Mouse (Mus musculus) forebrain, embryonic 14.5 days (tissue): ENCODE results near the gene Nol11. TPM values are rescaled to one million over a fixed set of nuclear protein-coding genes. Genes with fewer than 3 reads are reported as not detected.
A peak's percentile ranks its signal among the peaks of the same experiment; 100 is the strongest.

Source experiments
- ATAC-seq: fragments of 200-750 bp; cut with Nextera tagmentation; 2 replicates; pipeline ENCODE4 v1.8.0; 2017; ENCODE audit warnings: mild to moderate bottlenecking, moderate library complexity
- DNase-seq: peaks from one replicate; pipeline ENCODE4 v3.0.0-alpha.2; 2015; ENCODE audit warnings: low spot score
- H3K27ac ChIP-seq: fragments of 300-500 bp; sonication (generic); 2 replicates; pipeline ENCODE4 v1.5.1; 2014; ENCODE audit warnings: low read depth, mild to moderate bottlenecking, control low read depth, low read length, moderate library complexity
- H3K27me3 ChIP-seq: fragments of 300-500 bp; sonication (generic); replicated peaks from 2 replicates; pipeline ENCODE4 v1.6.1; 2014; ENCODE audit warnings: low read length, control low read depth, mixed read lengths; ENCODE audit not compliant: control insufficient read depth, insufficient read depth
- H3K36me3 ChIP-seq: fragments of 300-500 bp; sonication (generic); 2 replicates; pipeline ENCODE4 v1.6.1; 2014; ENCODE audit warnings: low read length, control low read depth; ENCODE audit not compliant: control insufficient read depth, insufficient read depth
- H3K4me1 ChIP-seq: fragments of 300-500 bp; sonication (generic); 2 replicates; pipeline ENCODE4 v1.6.1; 2014; ENCODE audit warnings: antibody characterized with exemption, low read length, control low read depth; ENCODE audit not compliant: control insufficient read depth, insufficient read depth
- H3K4me2 ChIP-seq: fragments of 300-500 bp; sonication (generic); 2 replicates; pipeline ENCODE4 v1.6.1; 2014; ENCODE audit warnings: mild to moderate bottlenecking, control low read depth, low read length
- H3K4me3 ChIP-seq: fragments of 300-500 bp; sonication (generic); 2 replicates; pipeline ENCODE4 v1.5.1; 2014; ENCODE audit warnings: low read depth, low read length, control low read depth
- H3K9ac ChIP-seq: fragments of 300-500 bp; sonication (generic); 2 replicates; pipeline ENCODE4 v1.6.1; 2014; ENCODE audit warnings: mild to moderate bottlenecking, low read length, control low read depth, moderate library complexity
- H3K9me3 ChIP-seq: fragments of 300-500 bp; sonication (generic); replicated peaks from 2 replicates; pipeline ENCODE4 v1.6.1; 2016; ENCODE audit warnings: low read length, control low read depth, mixed read lengths; ENCODE audit not compliant: control insufficient read depth
- WGBS: fragments of 180-500 bp; shearing (Covaris S2); extraction: QIAGEN DNeasy Blood & Tissue Kit; methylation state at CpG from one replicate; pipeline ENCODE4 v1.1.7; 2014; 5-methylcytosine and 5-hydroxymethylcytosine counted together
- polyA plus RNA-seq: library from polyadenylated mRNA; unstranded; fragments of >200 nt; fragmentation: Nextera tagmentation; extraction: Ambion mirVana; gene quantifications from 2 replicates; pipeline ENCODE4 v1.2.1, GENCODE M21; 2014

Gene Nol11
- polyA plus RNA-seq, 1 experiment from 2014 or later, result 50.5 TPM

DNA sequence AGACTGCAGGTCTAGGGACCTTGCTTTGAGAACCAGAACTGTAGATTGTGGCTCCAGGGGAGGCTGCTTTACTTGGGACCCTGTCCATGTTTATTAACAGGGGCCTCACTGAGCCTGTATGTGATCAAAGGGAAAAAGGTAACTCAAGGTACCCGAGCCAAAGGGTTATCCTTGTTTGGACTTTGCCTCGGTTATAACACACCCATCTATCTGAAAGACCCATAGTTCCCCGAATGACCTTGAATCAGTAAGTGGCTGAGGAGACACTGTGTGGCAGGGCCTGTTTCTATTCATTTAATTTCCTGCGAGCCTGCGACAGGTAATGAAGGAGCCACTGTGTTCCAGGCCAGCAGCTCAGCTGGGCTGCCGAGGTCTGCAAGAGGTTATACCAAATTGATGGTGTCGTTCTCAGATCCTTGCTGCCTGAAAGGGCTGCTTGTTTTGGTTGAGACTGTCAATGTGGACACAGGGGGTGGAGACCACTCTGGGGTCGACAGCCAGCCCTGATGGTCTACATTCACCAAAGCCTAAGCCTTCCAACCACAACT is 34.6 kb upstream of the Nol11 start:
- peaks cover 11% of the 10 kb centered on the region; the same call in 1 of the 2 replicates for H3K36me3 ChIP-seq
- H3K27ac ChIP-seq, result no peak overlapping the region
- H3K4me3 ChIP-seq, result no peak overlapping the region
- no peak overlapping the region for H3K4me2 ChIP-seq
- H3K27me3 ChIP-seq, result no peaks in the 10 kb centered on the region
- 66% methylated on average over 8 of the region's 8 CpGs for WGBS
- no peaks in the 10 kb centered on the region for H3K4me1 ChIP-seq
- DNase-seq (no peak), ATAC-seq (no peak)
- no peaks in the 10 kb centered on the region for H3K9me3 ChIP-seq
- H3K9ac ChIP-seq, result no peak overlapping the region

DNA sequence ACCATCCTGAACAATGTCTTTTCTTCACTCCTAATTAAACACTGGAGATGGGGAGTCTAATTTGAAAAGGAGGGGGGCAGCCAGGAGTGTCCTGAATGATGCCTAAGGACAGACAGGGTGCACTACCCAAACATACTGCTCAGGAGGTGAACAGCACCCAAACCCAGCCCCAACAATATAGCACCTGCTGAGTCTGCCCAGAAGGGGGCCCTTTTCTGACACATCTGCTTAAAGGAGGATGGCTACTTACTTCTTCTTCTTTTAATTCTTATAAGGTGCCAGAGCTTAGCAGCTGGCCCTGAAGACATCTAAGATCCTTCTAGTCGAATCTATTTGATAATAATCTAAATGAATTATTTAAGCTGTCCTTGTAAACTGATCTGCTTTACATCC is 34.0 kb upstream of the Nol11 start:
- 87% methylated on average over 1 of the region's 1 CpGs for WGBS
- no peak overlapping the region for H3K27ac ChIP-seq

DNA sequence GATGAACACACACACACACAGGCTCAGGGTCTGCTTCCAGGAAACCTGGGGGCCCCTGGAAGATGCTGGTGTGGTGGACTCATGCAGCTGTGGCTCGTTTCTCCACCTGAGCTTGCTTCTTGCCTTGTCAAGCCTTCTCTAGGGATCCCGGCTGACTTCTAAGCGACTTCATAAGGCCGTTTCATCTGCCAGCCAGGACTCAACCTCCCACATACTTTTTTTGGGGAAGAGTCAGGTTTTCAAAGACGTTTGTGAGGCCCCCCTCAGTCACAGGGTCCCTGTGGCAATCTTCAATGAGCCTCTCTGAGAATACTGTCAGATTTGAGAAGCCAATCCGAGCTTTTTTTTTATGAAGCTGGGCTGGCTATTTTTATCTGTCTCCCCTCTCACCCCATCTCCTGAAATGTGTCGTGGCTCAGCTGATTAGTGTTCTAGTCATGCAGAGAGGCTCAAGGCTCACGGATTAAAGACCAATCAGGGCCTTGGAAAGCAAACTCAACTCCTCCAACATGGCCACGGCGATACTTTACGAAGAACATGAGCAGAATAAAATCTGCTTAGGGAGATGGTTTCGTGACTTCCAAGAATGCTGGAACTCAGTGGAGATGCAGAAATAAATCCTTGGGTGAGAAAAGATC is 33.5 kb upstream of the Nol11 start:
- DNase-seq (peak; percentile 11), ATAC-seq (no peak)
- H3K4me1 ChIP-seq, result no peaks in the 10 kb centered on the region
- H3K27me3 ChIP-seq, result no peaks in the 10 kb centered on the region
- 63% methylated on average over 12 of the region's 12 CpGs for WGBS
- H3K4me3 ChIP-seq, result no peak overlapping the region
- H3K27ac ChIP-seq, result no peak overlapping the region
- H3K4me2 ChIP-seq, result no peak overlapping the region
- H3K36me3 ChIP-seq, result peaks cover 11% of the 10 kb centered on the region; the same call in 1 of the 2 replicates
- no peaks in the 10 kb centered on the region for H3K9me3 ChIP-seq
- no peak overlapping the region for H3K9ac ChIP-seq

More for the DNA sequence above, 34.0 kb upstream of the Nol11 start:
- Histone ChIP-seq H3K27me3 (no peaks in the 10 kb centered on the region), H3K4me3 (no peak overlapping the region), H3K4me2 (no peak overlapping the region), H3K9ac (no peak overlapping the region), H3K9me3 (no peaks in the 10 kb centered on the region), H3K36me3 (peaks cover 11% of the 10 kb centered on the region; the same call in 1 of the 2 replicates), H3K4me1 (no peaks in the 10 kb centered on the region)
- ATAC-seq (no peak), DNase-seq (no peak)

DNA sequence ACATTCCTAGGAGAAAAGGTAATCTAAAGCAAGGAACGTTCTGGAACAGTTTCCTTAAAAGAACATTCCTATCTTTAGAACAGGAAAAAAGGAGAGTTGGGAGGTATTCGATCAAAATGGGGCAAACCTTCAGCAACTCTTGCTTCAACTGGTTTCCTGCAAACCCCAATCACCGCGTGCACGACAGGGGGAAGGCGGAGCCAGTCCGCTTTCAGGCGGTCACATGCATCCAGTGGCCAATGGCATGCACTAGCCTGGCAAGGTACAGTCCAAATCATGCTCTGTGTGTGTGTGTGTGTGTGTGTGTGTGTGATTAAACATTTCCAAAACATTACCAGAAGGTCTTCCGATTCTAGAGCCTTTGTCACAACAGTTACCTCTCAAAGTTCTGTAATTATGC is 25.9 kb upstream of the Nol11 start:
- Histone ChIP-seq H3K9me3 (no peaks in the 10 kb centered on the region), H3K4me3 (no peak overlapping the region), H3K27ac (no peak overlapping the region), H3K4me2 (no peak overlapping the region), H3K9ac (no peak overlapping the region), H3K36me3 (peaks cover 13% of the 10 kb centered on the region), H3K4me1 (no peaks in the 10 kb centered on the region), H3K27me3 (no peaks in the 10 kb centered on the region)
- 88% methylated on average over 9 of the region's 9 CpGs for WGBS
- DNase-seq (no peak), ATAC-seq (no peak)

DNA sequence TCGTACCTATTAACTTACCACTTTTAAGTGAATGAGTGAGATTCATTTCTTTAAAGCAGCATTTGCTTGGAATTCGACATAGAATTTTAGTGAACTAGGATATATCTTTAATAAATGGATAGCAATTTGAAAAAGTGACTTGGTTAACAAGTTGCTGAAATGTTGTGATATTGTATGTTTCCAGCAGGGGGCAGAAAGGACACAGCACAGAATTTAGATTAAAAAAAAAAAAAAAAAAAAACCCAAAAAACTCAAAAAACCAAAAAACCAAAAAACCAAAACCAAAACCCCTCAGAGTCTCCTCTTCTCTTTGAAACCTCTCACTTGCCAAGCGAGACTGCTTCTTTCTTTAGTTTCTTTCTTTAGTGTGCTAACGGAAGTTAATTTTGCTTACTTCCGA is 24.6 kb upstream of the Nol11 start:
- ATAC-seq (no peak), DNase-seq (peak; percentile 80)
- Histone ChIP-seq H3K4me1 (no peaks in the 10 kb centered on the region), H3K27me3 (no peaks in the 10 kb centered on the region), H3K27ac (no peak overlapping the region), H3K9ac (no peak overlapping the region), H3K4me2 (no peak overlapping the region), H3K36me3 (peaks cover 10% of the 10 kb centered on the region), H3K9me3 (no peaks in the 10 kb centered on the region), H3K4me3 (no peak overlapping the region)
- 76% methylated on average over 5 of the region's 5 CpGs for WGBS

DNA sequence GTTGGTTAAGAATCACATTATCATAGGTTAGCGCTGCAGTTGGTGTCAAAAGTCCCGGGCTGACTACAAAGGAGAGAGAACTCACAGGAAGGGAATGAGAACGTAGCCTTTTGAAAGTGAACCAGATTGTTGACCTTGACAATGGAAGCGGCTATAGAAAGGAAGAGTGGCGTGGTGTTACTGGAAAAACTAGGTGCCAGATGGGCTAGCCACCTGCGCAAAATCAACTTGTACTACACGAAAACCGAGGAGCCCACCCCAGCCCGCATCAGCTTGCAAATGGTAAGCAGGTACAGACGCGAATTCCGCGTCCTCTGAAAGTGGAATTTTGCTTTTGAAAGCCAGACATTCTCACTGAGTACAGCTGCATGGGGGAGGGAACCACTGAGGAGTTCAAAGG is 20.6 kb upstream of the Nol11 start:
- WGBS, result 80% methylated on average over 13 of the region's 13 CpGs
- H3K36me3 ChIP-seq, result peaks cover 10% of the 10 kb centered on the region
- H3K9ac ChIP-seq, result no peak overlapping the region
- H3K9me3 ChIP-seq, result no peaks in the 10 kb centered on the region
- H3K4me1 ChIP-seq, result no peaks in the 10 kb centered on the region
- DNase-seq (no peak), ATAC-seq (no peak)
- H3K4me2 ChIP-seq, result no peak overlapping the region
- H3K4me3 ChIP-seq, result no peak overlapping the region
- H3K27ac ChIP-seq, result peak overlapping the region; percentile 21; the same call in 1 of the 2 replicates
- no peaks in the 10 kb centered on the region for H3K27me3 ChIP-seq

DNA sequence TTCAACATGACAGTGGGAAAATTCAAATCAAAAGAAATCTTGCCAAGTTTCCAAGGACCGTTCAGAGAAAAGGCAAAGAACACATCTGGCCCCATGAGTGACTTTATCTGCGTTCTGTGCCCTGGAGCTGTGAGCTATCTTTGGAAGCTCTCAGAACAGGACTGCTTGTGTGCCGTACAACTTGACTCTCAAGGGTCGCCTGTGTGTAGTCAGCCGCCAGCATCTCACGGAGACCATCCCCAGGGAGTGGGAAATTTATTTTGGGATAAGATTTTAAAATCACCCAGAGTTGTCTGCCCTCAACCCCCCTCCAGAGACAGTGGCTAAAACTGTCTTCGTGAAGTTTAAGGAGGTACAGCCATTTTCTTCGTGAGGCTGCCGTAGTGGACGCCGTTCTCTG is 12.6 kb upstream of the Nol11 start:
- Histone ChIP-seq H3K4me3 (no peak overlapping the region), H3K27me3 (no peaks in the 10 kb centered on the region), H3K9me3 (no peaks in the 10 kb centered on the region), H3K4me1 (no peaks in the 10 kb centered on the region), H3K27ac (no peak overlapping the region), H3K9ac (no peak overlapping the region), H3K4me2 (no peak overlapping the region), H3K36me3 (no peaks in the 10 kb centered on the region)
- DNase-seq, result no peak
- WGBS, result 92% methylated on average over 11 of the region's 11 CpGs
- no peak for ATAC-seq

DNA sequence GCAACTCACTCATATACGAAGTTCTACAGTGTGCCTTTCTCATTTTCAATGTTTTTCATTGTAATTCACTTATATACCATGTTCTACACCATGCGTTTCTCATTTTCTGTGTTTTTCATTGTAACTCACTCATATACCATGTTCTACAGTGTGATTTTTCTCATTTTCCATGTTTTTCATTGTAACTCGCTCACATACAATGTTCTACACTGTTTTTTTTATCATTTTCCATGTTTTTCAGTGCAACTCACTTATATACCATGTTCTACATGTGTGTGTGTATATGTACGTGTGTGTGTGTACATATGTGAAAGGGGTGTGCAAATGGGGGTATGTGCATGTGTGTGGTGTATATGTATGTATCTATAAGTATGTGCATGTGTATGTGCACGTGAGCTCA is 10.1 kb upstream of the Nol11 start:
- WGBS, result 87% methylated on average over 5 of the region's 5 CpGs
- DNase-seq (no peak), ATAC-seq (no peak)
- H3K9me3 ChIP-seq, result no peaks in the 10 kb centered on the region
- no peak overlapping the region for H3K4me2 ChIP-seq
- H3K27me3 ChIP-seq, result no peaks in the 10 kb centered on the region
- no peak overlapping the region for H3K9ac ChIP-seq
- no peak overlapping the region for H3K27ac ChIP-seq
- no peaks in the 10 kb centered on the region for H3K4me1 ChIP-seq
- H3K4me3 ChIP-seq, result no peak overlapping the region
- H3K36me3 ChIP-seq, result no peaks in the 10 kb centered on the region

DNA sequence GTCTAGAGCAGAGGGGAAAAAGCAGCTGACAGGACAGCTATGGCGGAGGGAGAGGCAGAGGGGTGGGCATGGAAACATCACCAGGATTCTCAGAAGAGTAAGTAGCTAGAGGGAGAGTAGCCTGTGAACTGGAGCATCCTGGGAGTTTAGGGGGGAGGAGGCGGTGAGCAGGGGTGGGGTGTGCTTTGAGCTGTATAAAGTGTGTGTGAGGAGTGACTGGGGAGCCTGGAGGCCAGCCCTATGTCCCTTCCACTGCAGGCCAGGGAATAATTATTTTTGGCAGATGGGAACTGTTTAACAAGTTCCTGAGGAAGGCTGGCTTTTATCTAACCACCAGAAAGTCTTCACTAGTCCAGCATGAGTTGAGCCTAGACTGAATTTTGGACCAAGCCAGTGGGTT is 6.2 kb upstream of the Nol11 start:
- Histone ChIP-seq H3K9ac (no peak overlapping the region), H3K4me3 (no peak overlapping the region), H3K27me3 (no peaks in the 10 kb centered on the region), H3K4me1 (no peaks in the 10 kb centered on the region), H3K9me3 (no peaks in the 10 kb centered on the region), H3K27ac (no peak overlapping the region), H3K4me2 (no peak overlapping the region), H3K36me3 (no peaks in the 10 kb centered on the region)
- DNase-seq, result no peak
- no peak for ATAC-seq
- WGBS, result 73% methylated on average over 2 of the region's 2 CpGs
